Mouse (Mus musculus): Measurements from ENCODE around the gene Axin1. TPM values are rescaled to one million over a fixed set of nuclear protein-coding genes. Genes with fewer than 3 reads are reported as not detected.
"Not testable (repeated sequence)": the region's sequence is repeated elsewhere in the genome, so short reads cannot be mapped to it uniquely, and the experiment has no call there.

Gene Axin1
- polyA plus RNA-seq, 1 experiment from 2014 or later = 27.8 TPM

DNA sequence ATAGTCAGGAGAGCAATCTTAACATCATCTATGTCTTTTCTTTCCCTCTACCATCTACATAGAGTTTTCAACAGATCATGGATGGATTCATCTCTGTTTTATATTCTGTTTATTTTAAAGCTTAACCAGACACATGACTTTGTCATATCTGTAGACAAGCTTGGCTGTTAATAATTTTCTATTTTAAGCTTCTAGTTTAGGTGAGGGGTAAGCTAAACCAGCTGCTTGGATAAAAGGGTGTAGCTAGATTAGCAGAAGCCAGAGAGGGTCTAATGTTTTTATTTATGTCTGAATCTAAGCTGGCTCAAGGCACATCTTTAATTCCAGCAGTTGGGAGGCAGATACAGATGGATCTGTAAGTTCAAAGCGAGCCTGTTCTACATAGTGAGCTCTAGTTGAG lies 24.2 kb downstream of the Axin1 start:
- Histone ChIP-seq H3K4me3 (no peak overlapping the region), H3K4me1 (no peaks in the 10 kb centered on the region), H3K4me2 (no peak overlapping the region), H3K27me3 (replicated peaks) (no peaks in the 10 kb centered on the region), H3K27ac (no peak overlapping the region), H3K9me3 (no peaks in the 10 kb centered on the region), H3K36me3 (replicated peaks) (no peaks in the 10 kb centered on the region), H3K9ac (no peak overlapping the region)
- no peak for ATAC-seq (replicated peaks)
- WGBS = 95% methylated on average over 1 of the region's 1 CpGs

DNA sequence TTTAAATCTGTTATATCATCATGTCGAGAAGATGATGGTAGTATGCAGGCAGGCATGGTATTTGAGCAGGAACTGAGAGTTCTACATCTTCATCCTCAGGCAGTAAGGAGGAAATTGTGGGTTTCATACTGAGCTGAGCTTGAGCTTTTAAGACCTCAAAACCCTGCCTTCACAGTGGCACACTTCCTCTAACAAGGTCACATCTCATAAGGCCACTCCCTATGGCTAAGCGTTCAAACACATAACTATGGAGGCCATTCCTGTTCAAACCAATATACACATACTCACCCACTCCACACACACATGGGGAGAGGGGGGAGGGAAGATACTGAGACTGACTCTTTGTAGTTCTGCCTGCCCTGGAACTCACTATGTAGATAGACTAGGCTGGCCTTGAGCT lies 29.6 kb downstream of the Axin1 start:
- H3K9me3 ChIP-seq = no peaks in the 10 kb centered on the region
- no peak overlapping the region for H3K9ac ChIP-seq
- H3K27ac ChIP-seq = no peak overlapping the region
- H3K4me1 ChIP-seq = no peaks in the 10 kb centered on the region
- no peak for ATAC-seq (replicated peaks)
- 96% methylated on average over 2 of the region's 2 CpGs for whole genome bisulfite sequencing
- no peaks in the 10 kb centered on the region for H3K27me3 ChIP-seq (replicated peaks)
- no peak overlapping the region for H3K4me3 ChIP-seq
- H3K4me2 ChIP-seq = no peak overlapping the region
- no peaks in the 10 kb centered on the region for H3K36me3 ChIP-seq (replicated peaks)

DNA sequence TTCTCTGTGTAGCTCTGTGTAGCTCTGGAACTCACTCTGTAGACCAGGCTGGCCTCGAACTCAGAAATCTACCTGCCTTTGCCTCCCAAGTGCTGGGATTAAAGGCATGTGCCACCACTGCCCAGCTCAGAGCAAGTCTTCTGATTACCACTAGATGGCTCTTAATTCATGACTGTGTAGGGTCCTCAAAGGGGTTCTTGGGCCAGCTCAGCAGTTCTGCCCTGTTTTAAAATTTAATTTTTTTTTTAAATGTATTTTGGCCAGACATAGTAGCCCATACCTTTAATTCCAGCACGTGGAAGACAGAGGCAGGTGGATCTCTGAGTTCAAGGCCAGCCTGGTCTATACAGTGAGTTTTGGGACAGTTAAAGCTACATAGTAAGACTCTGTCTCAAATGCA lies 36.8 kb downstream of the Axin1 start:
- not testable (repeated sequence) for H3K36me3 ChIP-seq (replicated peaks)

DNA sequence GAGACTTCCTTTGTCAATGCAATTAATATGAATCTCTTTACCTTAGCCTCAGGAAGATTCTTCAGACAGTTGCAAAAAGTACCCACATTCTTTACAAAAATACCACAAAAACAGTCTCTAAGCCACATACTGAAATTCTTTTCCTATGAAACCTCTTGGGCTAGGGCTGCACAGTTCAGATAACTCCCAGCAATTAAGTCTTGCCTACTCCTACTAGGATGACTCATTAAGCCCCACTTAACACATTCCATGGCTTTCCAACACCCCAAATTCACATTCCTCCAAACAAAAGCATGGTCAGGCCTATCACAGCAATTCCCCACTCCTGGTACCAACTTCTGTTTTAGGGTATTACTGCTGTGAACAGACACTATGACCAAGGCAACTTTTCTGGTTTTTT lies 40.1 kb downstream of the Axin1 start:
- Histone ChIP-seq H3K27me3 (replicated peaks) (no peaks in the 10 kb centered on the region), H3K9ac (no peak overlapping the region), H3K36me3 (replicated peaks) (peaks cover 19% of the 10 kb centered on the region; the same call in 1 of the 2 replicates), H3K4me1 (no peaks in the 10 kb centered on the region), H3K4me2 (no peak overlapping the region), H3K9me3 (no peaks in the 10 kb centered on the region), H3K27ac (no peak overlapping the region), H3K4me3 (no peak overlapping the region)
- ATAC-seq (replicated peaks) = no peak

More for the DNA sequence above, 36.8 kb downstream of the Axin1 start:
- not testable (repeated sequence) for H3K27ac ChIP-seq; H3K4me1 ChIP-seq; H3K9me3 ChIP-seq; H3K4me3 ChIP-seq; ATAC-seq (replicated peaks); H3K4me2 ChIP-seq; H3K9ac ChIP-seq; H3K27me3 ChIP-seq (replicated peaks)
- 94% methylated on average over 2 of the region's 2 CpGs for WGBS

DNA sequence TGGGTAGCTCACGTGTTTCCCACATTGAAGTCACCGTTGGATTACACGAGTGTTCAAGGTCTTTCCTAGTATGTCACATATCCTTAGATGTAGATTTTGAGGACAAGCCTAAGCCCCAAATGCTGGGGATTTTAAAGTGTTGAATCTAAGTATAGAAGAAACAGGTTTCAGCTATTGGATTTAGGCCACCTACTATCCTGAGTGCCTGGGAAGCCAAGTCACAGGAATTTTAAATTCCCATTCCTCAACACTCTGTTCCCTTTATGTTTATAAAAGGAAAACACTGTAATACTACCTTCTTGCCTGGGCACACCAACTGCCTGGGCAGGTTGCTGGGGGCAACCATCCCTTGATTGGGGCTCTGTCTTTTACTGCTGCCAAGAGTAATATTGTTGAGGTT lies 42.7 kb downstream of the Axin1 start:
- 95% methylated on average over 3 of the region's 3 CpGs for WGBS
- no peak for ATAC-seq (replicated peaks)
- peaks cover 30% of the 10 kb centered on the region for H3K36me3 ChIP-seq (replicated peaks)
- H3K4me2 ChIP-seq = no peak overlapping the region
- H3K9ac ChIP-seq = no peak overlapping the region
- no peaks in the 10 kb centered on the region for H3K4me1 ChIP-seq
- no peak overlapping the region for H3K27ac ChIP-seq
- H3K9me3 ChIP-seq = no peaks in the 10 kb centered on the region
- no peak overlapping the region for H3K4me3 ChIP-seq
- H3K27me3 ChIP-seq (replicated peaks) = no peaks in the 10 kb centered on the region

DNA sequence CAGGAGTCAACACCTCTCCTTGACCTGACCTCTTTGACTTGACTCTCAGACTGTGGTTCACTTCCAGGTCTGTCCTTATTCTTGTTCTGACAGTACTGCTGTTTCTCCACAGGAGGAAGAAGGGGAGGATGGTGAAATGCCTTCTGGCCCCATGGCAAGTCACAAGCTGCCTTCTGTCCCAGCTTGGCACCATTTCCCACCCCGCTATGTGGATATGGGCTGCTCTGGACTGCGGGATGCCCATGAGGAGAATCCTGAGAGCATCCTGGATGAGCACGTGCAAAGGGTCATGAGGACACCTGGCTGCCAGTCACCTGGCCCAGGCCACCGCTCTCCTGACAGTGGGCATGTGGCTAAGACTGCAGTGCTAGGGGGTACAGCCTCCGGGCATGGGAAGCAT lies 49.1 kb downstream of the Axin1 start:
- no peaks in the 10 kb centered on the region for H3K27me3 ChIP-seq (replicated peaks)
- ATAC-seq (replicated peaks) = no peak
- no peak overlapping the region for H3K27ac ChIP-seq
- no peaks in the 10 kb centered on the region for H3K9me3 ChIP-seq
- no peaks in the 10 kb centered on the region for H3K4me1 ChIP-seq
- WGBS = 95% methylated on average over 5 of the region's 5 CpGs
- no peak overlapping the region for H3K9ac ChIP-seq
- peaks cover 76% of the 10 kb centered on the region for H3K36me3 ChIP-seq (replicated peaks)
- H3K4me3 ChIP-seq = no peak overlapping the region
- H3K4me2 ChIP-seq = no peak overlapping the region

DNA sequence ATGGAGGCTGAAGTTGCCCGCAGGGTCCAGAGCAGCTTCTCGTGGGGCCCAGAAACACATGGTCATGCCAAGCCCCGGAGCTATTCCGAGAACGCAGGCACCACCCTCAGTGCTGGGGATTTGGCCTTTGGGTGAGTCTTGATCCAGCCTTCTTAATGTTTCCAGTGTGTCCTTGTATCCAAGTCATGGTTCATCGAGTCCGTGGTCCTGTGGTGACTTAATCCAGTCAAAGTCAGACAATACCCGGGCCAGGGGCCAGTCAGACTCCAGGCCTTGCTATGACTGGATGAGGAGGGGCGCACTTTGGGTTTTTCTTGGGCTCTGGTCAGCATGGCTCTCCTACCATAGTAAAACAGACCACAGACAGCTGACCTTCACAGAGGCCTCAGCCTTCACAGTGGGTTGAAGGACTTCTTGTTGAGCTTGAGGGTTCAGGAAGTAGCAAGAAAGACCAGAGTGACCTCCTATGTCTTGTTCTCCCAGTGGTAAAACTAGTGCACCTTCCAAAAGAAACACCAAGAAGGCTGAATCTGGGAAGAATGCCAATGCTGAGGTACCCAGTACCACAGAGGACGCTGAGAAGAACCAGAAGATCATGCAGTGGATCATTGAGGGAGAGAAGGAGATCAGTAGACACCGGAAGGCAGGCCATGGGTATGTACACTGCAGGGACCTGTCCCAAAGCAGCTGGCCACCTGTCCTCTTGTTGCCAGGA lies 49.8 kb downstream of the Axin1 start:
- Histone ChIP-seq H3K9me3 (no peaks in the 10 kb centered on the region), H3K9ac (no peak overlapping the region), H3K4me2 (no peak overlapping the region), H3K36me3 (replicated peaks) (peaks cover 76% of the 10 kb centered on the region), H3K4me3 (no peak overlapping the region), H3K4me1 (no peaks in the 10 kb centered on the region), H3K27me3 (replicated peaks) (no peaks in the 10 kb centered on the region), H3K27ac (no peak overlapping the region)
- 90% methylated on average over 11 of the region's 11 CpGs for WGBS
- ATAC-seq (replicated peaks) = no peak

DNA sequence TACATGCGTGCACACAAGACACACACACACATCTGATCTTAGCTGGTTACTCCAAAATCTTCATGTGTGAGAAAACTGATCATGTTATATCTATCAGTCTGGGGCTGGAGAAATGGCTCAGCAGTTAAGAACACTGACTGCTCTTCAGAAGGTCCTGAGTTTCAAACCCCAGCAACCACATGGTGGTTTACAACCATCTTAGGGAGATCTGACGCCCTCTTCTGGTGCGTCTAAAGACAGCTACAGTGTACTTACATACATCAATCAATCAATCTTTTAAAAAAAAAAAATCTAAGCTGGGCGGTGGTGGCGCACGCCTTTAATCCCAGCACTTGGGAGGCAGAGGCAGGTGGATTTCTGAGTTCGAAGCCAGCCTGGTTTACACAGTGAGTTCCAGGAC lies 53.0 kb downstream of the Axin1 start:
- 86% methylated on average over 7 of the region's 7 CpGs for WGBS
- H3K36me3 ChIP-seq (replicated peaks) = peaks cover 80% of the 10 kb centered on the region
- H3K9ac ChIP-seq; H3K27ac ChIP-seq; H3K4me2 ChIP-seq; H3K9me3 ChIP-seq; H3K4me3 ChIP-seq; ATAC-seq (replicated peaks); H3K27me3 ChIP-seq (replicated peaks); H3K4me1 ChIP-seq: not testable (repeated sequence)

DNA sequence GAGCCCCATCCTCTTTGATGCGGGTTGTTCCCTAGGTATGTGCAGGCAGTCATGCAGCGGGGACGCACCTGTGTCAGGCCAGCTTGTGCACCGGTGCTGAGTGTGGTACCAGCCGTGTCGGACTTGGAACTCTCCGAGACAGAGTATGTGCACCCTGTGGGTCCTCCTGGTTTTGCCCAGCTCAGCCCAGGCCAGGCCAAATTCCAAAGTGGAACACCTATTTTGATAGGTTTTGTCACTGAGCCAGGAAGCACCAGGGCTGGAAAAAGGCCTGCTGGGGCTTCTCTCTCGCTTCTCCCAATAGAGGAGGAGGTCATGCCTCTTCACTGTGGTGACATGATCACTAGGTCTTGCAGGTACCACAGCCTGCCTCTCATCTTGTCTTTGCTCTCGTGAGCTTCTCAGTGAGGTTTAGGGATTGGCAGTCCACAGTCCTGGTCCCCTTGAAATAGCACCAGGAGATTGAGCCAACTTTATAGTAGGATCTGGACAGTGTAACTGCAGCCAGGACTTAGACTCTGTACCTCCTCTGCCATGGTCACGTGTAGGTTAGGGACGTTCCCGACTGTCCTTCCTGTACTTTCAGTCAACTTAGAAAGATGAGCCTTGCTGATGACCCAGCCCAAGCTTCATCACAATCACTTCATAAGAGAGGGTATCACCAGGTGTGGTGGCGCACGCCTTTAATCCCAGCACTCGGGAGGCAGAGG lies 54.1 kb downstream of the Axin1 start:
- Histone ChIP-seq H3K27ac (no peak overlapping the region), H3K36me3 (replicated peaks) (peaks cover 70% of the 10 kb centered on the region), H3K4me2 (no peak overlapping the region), H3K4me3 (no peak overlapping the region), H3K9ac (no peak overlapping the region), H3K4me1 (no peaks in the 10 kb centered on the region), H3K27me3 (replicated peaks) (no peaks in the 10 kb centered on the region), H3K9me3 (no peaks in the 10 kb centered on the region)
- WGBS = 97% methylated on average over 15 of the region's 15 CpGs
- no peak for ATAC-seq (replicated peaks)

DNA sequence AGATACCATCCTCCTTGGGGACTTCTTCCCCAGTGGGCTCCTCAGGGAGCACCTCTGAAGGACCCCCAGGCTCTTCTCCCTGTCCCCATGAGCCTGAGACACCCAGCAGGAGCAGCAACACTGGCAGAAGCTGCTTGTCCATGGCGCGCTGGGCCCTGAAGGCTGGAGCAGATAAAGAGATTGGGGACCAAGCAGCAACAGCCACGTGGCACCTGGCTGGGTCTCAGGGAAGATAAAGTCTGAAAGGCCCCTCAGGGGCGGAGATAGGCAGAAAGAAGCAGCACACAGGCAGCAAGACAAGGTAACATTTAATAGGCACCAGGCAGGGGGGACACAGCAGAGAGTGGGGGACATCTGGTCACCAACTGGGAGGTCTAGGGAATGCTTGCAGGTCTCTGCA lies 60.4 kb downstream of the Axin1 start, which contains the start of gene Pdia2:
Pdia2 (minus strand) TSS at position 196 of the 400 bp plus-strand sequence.
- Histone ChIP-seq H3K4me3 (no peak within 1 kb of the TSS), H3K36me3 (replicated peaks) (peaks cover 18% of the 10 kb centered on the region), H3K27ac (no peak within 1 kb of the TSS), H3K9ac (no peak within 1 kb of the TSS), H3K27me3 (replicated peaks) (peaks cover 40% of the 10 kb centered on the region), H3K4me1 (peaks cover 28% of the 10 kb centered on the region), H3K9me3 (no peaks in the 10 kb centered on the region), H3K4me2 (no peak within 1 kb of the TSS)
- ATAC-seq (replicated peaks) = no peak
- WGBS = 81% methylated on average over 4 of the region's 4 CpGs

DNA sequence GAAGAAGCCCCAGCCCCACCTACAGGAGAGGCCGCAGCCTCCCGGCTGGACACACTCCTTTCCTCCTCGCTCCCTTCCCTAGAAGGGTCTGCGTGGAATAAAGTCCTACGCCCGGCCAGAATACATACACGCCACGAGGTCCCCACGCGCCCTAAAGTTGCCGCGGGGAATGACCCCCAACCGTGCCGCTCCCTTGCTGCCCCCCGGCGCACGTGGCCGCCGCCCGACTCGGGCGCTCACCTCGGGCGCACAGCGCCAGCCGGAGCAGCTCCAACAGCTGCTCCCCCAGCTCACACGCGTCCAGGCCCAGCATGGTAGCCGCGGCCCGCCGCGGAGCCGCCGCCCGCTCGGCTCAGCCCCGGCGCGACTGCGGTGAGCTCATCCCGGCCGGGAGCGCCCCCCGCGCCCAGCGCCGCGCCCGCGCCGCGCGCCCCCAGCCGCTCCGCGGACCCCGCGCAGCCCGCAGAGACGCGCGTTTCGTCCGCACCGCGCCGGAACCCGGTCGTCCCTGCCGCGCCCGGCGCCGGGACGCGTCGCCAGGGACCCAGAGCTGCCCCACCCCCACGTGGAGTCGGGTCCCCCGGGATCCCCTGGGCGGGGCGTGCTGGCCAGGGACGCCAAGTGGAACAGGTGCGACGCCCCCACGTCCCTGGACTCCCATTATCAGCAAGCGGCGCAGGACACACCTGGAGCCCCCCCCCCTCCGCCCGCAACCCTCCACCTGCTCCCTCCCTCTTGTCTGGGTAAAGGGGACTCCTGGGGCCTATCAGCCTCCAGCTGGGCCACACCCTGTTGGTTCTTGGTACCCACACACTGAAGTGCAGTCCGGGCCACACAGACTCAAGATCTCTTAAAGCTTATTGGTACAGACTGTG lies 62.6 kb downstream of the Axin1 start:
- Histone ChIP-seq H3K9me3 (no peaks in the 10 kb centered on the region), H3K27ac (no peak overlapping the region), H3K4me3 (peak overlapping the region; percentile 51), H3K9ac (peak overlapping the region; percentile 57), H3K36me3 (replicated peaks) (no peaks in the 10 kb centered on the region; the same call in 1 of the 2 replicates), H3K27me3 (replicated peaks) (peaks cover 52% of the 10 kb centered on the region), H3K4me1 (peaks cover 28% of the 10 kb centered on the region), H3K4me2 (peak overlapping the region; percentile 98)
- WGBS = under 1% methylated on average over 79 of the region's 92 CpGs
- ATAC-seq (replicated peaks) = peak; percentile 69

DNA sequence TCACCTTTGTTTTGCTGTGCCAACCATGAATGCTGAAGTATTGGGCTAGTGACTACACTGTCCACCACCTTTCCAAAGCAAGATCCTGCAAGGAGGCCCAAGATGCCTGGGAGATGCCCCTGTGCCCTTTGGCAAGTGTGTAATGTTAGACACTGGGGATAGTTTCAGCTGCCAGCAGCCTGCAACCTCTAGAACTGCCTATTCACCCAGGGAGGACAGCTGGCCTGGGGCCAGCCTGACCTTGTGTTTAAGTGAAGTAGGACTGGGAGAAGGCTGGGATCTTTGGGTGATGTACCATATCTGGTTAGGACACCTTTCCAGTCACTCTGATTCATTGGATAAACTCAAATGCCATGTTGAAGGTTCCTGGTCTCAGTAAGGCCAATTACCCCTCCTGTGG lies 63.5 kb downstream of the Axin1 start:
- H3K27me3 ChIP-seq (replicated peaks) = peaks cover 52% of the 10 kb centered on the region

More for the DNA sequence above, 63.5 kb downstream of the Axin1 start:
- ATAC-seq (replicated peaks) = no peak
- Histone ChIP-seq H3K9ac (no peak overlapping the region), H3K27ac (no peak overlapping the region), H3K36me3 (replicated peaks) (no peaks in the 10 kb centered on the region), H3K9me3 (no peaks in the 10 kb centered on the region), H3K4me2 (0 out of 2 replicates have a peak overlapping the region, but pooled peaks have one; percentile 98), H3K4me3 (peak overlapping the region; percentile 51; the same call in 1 of the 2 replicates), H3K4me1 (peaks cover 28% of the 10 kb centered on the region)
